Mouse (Mus musculus) Muller cell, postnatal 12 days (primary cell): ENCODE measurements around the gene Iqce.
A peak's percentile ranks its signal among the peaks of the same experiment; 100 is the strongest.

Source experiments
- DNase-seq: peaks from one replicate; pipeline ENCODE4 v3.0.0-alpha.2; 2015; ENCODE audit errors: inconsistent ontology term

Gene Iqce

DNA sequence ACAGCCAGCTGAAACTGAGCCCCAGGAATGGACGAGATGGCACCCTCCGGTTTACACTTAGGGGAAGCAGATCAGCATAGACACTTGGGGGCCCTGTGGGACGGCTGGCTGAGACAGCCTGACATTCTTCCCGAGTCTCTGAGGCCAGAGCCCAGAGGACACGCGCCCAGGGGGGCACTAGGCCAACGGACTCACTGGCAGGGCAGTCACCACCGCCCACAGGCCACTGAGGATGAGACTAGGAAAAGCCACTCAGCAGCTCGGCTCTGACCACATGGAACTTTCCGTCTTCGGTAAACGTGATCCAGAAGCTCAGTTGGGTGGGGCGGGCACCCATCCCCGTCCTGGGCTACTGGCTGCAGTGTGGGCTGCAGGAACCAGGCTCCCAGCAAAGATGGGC, 62.3 kb downstream of the Iqce start:
- peak; percentile 85 for DNase-seq

GRCm38 (mm10) chr5:140639312-140639711, 62.9 kb downstream of the Iqce start:
- no peak for DNase-seq

- DNase-seq = no peak
Measured at GRCm38 (mm10) chr5:140638484-140638883, 63.7 kb downstream of the Iqce start.

DNA sequence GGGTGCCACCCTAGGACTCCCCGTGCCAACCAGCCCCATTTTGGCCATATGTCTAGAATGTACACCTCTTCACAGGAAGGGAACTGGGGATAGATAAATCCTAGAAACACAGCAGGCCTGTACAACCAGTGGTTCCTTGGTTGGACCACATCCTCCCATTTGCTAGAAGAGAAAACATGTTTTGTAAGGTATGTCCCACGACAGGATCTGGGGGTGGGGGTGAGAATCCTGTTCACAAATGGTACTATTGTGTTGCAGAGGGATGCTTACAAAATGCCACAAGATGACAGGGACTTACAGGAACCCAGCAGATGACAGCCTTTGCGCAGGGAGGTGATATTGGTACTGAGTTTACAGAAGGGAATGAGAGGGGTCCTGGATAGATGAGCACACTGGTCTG, 64.2 kb downstream of the Iqce start:
- DNase-seq = no peak

DNA sequence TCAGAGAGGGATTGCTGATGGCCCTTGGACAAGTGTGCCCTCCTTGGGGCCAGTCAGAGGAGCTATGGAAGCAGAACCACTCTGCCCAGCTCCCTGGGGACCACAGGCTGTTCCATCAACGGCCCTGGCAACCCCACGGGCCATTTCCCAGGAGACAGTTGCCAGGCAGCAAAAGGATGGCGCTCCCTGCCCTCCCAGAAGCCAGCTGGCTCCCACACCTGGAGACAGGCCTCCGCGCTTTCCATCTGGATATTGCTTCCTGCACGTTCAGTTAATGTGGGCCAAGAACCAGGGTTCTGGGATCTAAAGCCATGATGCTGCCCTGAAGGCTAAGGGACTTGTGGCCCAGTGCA, 65.1 kb downstream of the Iqce start:
- no peak for DNase-seq

DNA sequence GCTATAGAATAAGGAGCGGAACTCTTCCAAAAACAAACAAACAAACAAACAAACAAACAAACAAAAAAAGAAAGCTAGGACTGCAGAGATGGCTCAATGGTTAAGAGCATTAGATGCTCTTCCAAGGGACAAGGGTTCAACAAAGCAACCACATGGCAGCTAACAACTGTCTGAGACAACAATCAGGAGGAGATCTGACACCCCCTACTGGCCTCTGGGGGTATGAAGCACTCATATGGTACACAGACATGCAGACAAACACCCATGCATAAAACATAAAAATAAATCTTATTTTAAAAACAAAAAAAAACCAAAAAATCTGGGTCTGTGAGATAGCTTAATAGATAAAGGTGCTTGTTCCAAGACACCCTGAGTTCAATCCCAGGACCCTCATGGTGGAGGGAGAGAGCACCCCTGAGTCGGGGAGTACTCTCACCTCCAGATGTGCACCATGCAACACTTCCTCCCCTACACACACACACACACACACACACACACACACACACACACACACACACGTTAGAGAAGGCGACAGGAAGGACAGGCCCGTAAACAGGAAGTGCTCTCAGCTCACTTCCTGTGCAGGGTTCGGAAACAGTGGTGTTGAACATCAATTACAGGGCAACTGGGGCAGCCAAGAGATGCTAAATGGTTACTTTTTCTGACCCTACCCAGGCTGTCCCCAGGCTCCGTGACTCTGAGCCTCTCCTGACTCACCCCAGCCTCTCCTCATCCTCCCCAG, 65.7 kb downstream of the Iqce start:
- DNase-seq = no peak

GRCm38 (mm10) chr5:140634798-140635722, 67.1 kb downstream of the Iqce start:
- no peak for DNase-seq

DNA sequence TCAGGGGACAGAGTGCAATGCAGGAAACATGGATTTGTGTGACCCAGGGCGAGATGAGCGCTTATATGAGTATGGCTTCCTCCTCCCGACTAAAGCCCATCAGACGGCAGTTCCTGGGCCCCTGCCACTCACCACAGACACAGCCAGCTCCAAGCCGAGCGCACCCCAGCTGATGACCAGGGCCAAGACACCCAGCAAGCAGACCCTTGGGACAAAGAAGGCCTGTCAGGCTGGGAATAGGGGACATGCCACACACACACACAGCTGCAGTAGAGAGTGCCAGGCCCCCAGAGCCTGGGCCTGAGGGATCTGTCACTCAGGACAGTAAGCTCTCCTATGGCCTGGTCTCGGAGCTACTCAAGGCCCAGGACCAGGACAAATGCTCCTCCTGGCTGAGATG, 68.7 kb downstream of the Iqce start:
- no peak for DNase-seq

DNA sequence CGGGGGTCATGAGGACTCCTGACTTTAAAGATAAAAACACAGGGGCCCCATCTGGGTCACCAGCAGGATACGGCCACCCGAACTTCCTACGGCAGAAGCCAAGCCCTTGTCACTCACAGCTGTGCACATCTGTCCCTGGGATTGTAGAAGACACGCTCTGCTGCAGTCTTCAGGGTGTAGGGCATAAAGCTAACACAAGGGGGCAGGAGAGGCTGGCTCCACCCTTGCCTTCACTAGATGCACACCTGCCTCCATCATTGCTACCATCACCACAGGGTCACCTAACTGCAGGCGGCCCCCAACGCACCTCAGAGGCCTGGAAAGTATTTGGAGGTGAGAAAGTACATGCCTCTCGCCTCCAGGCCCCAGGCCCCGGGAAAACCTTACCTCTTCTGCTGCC, 73.2 kb downstream of the Iqce start:
- DNase-seq = no peak

DNA sequence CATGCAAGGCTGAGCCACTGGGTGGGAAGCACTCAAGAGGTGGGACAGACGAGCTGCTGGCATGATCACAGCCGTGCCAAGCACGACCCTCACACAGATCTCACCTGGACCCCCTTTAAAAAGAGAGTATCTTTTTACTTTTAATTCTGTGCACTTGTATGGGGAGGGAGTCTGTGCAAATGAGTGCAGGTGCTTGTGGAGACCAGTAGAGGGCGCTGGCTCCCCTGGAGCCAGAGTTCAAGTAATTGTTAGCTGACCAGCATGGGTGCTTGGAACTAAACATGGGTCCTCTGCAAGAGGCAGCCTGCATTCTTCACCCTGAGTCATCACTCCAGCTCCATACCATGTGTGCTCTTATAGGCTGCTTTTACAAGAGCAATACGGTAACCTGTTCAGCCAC, 74.6 kb downstream of the Iqce start:
- no peak for DNase-seq

DNA sequence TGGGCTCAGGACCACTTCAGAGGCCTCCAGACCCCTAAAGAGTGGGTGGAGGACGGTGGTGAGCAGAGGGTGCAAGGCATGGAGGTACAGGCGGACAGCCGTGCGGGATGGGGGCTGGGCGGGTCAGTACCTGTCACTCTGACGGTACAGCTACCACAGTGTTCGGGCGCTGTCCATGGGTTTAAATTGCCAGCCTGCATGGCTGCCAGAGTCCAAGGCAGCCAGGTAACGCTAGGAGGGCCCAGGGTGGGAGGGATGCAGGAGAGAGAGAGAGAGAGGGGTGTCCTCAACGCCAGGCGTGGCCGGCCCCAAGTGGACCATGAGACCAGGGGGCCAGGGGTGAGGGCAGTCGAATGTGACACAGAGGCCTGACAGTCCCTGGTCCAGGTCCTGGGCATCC, 77.2 kb downstream of the Iqce start:
- DNase-seq = no peak

DNA sequence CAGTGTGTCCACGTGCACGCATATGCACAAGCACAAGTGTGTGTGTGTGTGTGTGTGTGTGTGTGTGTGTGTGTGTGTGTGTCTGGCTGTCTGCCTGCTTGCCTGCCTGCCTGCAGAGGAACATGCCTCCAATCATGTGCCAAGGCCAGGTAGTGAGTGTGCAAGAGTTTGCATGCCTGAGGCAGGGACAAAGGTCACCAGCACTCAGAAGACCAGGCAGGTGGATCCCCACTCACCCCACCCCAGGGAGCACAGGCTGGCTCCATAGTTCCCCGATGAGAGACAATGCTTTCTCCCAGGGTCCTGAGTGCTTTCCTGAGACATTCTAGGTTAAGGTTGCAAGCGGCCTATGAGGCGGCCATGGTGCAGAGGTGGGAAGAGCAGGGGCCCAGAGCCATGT, 77.9 kb downstream of the Iqce start:
- no peak for DNase-seq

DNA sequence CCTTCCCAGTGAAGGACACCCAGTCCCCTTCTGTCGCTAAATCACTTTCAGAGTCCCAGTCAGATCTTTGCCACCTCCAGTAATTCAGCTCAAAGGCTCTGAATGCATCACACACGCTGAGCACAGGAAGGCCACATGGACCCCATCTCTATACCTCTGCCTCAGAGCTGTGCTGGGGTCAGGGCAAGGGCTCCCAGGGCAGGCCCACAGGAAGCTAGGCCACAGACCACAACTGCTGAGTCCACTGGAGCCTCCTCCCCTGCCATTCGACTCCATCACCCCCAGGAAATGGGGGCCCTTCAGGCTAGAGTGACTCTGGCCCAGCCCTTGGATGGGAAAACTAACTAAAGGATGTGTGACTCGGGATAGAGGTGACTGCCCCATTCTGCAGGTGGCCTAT, 78.4 kb downstream of the Iqce start:
- no peak for DNase-seq

DNA sequence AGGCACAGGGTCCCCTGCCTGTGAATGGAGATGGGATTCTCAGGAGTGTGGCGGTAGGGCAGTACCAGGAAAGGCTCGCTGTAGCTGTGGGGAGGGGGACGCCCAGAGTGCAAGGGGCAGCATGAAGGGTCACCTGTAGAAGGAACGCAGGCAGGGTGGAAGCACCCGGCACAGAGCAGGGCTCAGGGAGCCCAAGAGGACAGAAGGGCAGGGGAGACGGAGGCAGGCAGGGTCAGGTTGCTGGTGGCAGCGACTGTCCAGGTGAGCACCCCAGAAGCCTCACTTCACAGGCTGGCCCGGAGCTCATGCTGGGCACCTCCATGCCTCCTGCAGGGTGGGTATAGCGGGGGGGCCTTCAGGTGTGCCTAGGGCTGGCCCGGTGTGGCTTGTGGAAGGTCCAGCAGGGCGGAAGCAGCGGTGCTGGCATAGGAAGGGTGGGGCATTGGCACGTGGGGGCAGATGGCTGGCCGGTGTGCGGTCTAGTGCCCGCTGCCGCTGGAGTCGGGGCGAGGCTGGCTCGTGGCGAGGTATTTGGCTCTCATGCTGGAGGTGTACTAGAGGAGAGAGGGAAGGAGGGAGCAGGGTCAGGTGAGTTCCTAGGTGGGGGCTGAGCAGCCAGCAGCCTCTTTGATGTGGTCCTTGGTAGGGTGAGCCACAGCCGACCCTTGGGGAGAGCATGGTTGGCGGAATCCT, 79.1 kb downstream of the Iqce start:
- no peak for DNase-seq

- DNase-seq = peak; percentile 39
Measured at GRCm38 (mm10) chr5:140621517-140621916, 80.7 kb downstream of the Iqce start.

DNA sequence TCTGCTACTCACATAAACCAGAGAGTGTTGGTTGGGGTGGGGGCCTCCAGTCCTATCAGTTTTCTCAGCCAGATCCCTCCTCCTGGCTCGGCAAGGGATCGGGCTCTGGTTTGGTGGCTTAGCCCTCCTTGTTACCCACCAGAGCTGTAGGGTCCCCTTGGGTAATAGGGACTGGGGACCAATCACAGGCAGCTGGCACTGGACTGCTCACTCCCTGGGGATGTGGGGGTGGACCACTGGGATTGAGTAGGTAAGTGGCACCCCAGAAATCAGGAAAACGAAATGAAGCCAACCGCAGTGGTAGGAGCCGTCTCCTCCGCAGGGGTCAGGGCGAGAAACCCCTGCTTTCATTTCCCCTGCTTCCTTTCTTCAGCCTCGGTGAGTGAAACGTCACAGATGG, 81.1 kb downstream of the Iqce start:
- DNase-seq = no peak

DNA sequence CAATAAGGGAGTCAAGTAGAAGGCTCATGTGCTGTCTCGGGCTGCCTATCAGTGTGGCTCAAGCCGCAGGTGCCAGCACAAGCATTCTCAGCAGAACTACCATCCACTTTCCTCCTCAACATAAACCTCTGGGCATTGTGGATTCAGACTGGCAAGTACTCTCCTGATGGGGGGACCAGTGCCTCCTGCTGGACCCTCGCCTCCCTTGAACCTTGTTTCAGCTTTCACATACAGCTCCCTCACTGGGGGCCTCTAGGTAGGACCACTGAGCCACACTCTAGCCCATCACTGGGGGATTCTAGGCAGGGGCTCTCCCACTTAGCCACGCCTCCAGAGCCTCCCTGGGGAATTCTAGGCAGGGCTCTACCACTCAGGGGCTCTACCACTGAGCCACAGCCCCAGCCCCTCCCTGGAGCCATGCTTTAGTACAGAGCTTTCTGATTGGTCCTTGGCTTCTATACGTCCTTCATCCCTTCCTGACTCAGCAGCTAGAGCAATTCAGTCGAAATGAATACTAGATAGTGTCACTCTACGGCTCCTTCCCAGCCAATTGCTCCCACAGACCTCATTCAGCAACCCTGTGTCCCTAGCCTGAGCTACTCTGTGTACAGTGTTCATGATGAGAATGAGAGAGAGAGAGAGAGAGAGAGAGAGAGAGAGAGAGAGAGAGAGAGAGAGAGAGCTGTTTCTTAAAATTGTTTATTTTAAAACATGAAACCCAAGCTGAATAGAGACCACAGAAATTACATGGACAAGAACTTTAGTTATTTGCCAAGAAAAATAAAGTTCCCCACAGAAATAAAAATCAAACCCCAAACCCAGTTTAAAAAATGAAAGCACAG, 82.1 kb downstream of the Iqce start:
- peak; percentile 54 for DNase-seq

DNA sequence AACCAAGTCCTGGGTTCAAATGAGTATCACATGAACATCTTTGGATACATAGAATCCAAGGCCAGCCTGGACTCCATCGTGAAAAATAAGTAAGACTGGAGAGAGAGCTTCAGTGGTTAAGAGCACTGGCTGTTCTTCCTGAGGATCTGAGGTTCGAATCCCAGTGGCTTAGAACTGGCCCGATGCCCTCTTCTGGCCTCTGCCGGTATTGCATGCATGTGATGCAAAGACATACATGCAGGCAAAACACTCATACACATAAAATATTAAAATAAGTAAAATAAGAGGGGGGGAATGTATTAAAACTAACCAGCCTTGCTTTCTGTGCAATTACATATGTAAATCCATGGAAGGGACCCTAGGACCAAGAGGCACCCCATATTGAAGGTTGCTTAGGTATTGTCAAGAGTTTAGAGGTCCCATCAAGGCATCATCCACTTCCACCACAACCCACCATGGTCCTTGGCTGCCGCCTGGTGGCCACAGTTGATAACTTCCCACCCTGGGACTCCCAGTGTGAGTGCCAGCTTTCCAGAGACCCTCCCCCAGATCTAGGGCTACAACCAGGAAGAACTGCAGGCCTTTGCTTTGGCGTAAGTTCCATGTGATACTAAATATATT, 82.9 kb downstream of the Iqce start:
- peak; percentile 85 for DNase-seq

GRCm38 (mm10) chr5:140617714-140618113, 84.5 kb downstream of the Iqce start:
- no peak for DNase-seq

- DNase-seq = peak; percentile 31
Measured at GRCm38 (mm10) chr5:140616691-140617090, 85.5 kb downstream of the Iqce start.

GRCm38 (mm10) chr5:140616110-140616503, 86.1 kb downstream of the Iqce start:
- DNase-seq = no peak
